Mouse (Mus musculus): ENCODE data around the gene Zap70. TPM values are rescaled to one million over a fixed set of nuclear protein-coding genes. Genes with fewer than 3 reads are reported as not detected.

Gene Zap70
- total and polyA plus RNA-seq, 3 experiments: 0.23 to 0.25 TPM; not detected in 1

GRCm38 (mm10) chr1:36813415-36813814 is 51.8 kb downstream of the Zap70 start:
- Histone ChIP-seq H3K27me3 (replicated peaks) (no peaks in the 10 kb centered on the region), H3K27ac (ENCODE audit: insufficient read depth, low read depth) (no peak overlapping the region), H3K9ac (ENCODE audit: insufficient read depth, low read depth) (no peak overlapping the region), H3K9me3 (replicated peaks; ENCODE audit: low read length) (no peaks in the 10 kb centered on the region), H3K79me2 (replicated peaks; ENCODE audit: control insufficient read depth, extremely low read depth, insufficient read depth, poor library complexity, severe bottlenecking) (no peaks in the 10 kb centered on the region), H3K36me3 (replicated peaks in 1 of 2; ENCODE audit: control insufficient read depth in 1 of 2, insufficient read depth in 1 of 2, low read length in 1 of 2) (peaks cover 53 to 91% of the 10 kb centered on the region in 2 experiments), H3K4me3 (replicated peaks in 1 of 3; ENCODE audit: low read depth in 2 of 3, low read length in 2 of 3, poor library complexity in 1 of 3) (no peak overlapping the region), H3K4me2 (ENCODE audit: insufficient read depth, low read depth, poor library complexity, severe bottlenecking) (no peak overlapping the region), H3K4me1 (ENCODE audit: control insufficient read depth in 1 of 2, insufficient read depth in 2 of 2) (no peaks in the 10 kb centered on the region)
- dilution Hi-C loops (cut with MboI; ENCODE audit: extremely low pct_ligation_motif_present, extremely low pct_unique_long_range_greater_than_20kb, low sequenced_read_pairs): no loop called here
- TF ChIP-seq EP300 (IDR thresholded peaks at IDR 0.05; ENCODE audit: low read length) (no peak), IRF4 (IDR thresholded peaks at IDR 0.05; ENCODE audit: low read depth, low read length) (no peak), UBTF (IDR thresholded peaks at IDR 0.05; ENCODE audit: low read depth, low read length) (no peak), JUND (conservative IDR thresholded peaks at IDR 0.05; ENCODE audit: low read depth, low read length) (no peak), ZMIZ1 (IDR thresholded peaks at IDR 0.05; ENCODE audit: low read depth, low read length) (no peak), E2F4 (IDR thresholded peaks at IDR 0.05; ENCODE audit: insufficient replicate concordance, low read depth, low read length) (no peak), SIN3A (IDR thresholded peaks at IDR 0.05; ENCODE audit: low read length) (no peak), ZNF384 (IDR thresholded peaks at IDR 0.05; ENCODE audit: low read depth, low read length) (no peak), NRF1 (IDR thresholded peaks at IDR 0.05; ENCODE audit: low read depth, low read length) (no peak), RCOR1 (conservative IDR thresholded peaks at IDR 0.05; ENCODE audit: low read depth, low read length) (no peak), KAT2A (IDR thresholded peaks at IDR 0.05; ENCODE audit: insufficient replicate concordance, low read length) (no peak), MXI1 (IDR thresholded peaks at IDR 0.05; ENCODE audit: low read depth, low read length) (no peak), MEF2A (IDR thresholded peaks at IDR 0.05; ENCODE audit: borderline replicate concordance, low read depth, low read length) (no peak), ELF1 (IDR thresholded peaks at IDR 0.05; ENCODE audit: low read depth, low read length) (no peak), POLR2A (IDR thresholded peaks at IDR 0.05; ENCODE audit: low read depth, low read length) (no peak), HCFC1 (IDR thresholded peaks at IDR 0.05; ENCODE audit: low read depth, low read length) (no peak), MAFK (IDR thresholded peaks at IDR 0.05; ENCODE audit: insufficient replicate concordance, low read length) (no peak), TBP (conservative IDR thresholded peaks at IDR 0.05; ENCODE audit: low read depth, low read length) (no peak), MAX (IDR thresholded peaks at IDR 0.05; ENCODE audit: low read length) (no peak), CTCF (conservative IDR thresholded peaks at IDR 0.05 in 1 of 2, IDR thresholded peaks at IDR 0.05 in 1 of 2; ENCODE audit: low read depth in 2 of 2, low read length in 2 of 2) (no peak)
- no peak for DNase-seq (ENCODE audit: extremely low read depth)
- in situ Hi-C loops (cut with MboI; ENCODE audit: low pct_ligation_motif_present, low pct_unique_long_range_greater_than_20kb, low sequenced_read_pairs): no loop called here

DNA sequence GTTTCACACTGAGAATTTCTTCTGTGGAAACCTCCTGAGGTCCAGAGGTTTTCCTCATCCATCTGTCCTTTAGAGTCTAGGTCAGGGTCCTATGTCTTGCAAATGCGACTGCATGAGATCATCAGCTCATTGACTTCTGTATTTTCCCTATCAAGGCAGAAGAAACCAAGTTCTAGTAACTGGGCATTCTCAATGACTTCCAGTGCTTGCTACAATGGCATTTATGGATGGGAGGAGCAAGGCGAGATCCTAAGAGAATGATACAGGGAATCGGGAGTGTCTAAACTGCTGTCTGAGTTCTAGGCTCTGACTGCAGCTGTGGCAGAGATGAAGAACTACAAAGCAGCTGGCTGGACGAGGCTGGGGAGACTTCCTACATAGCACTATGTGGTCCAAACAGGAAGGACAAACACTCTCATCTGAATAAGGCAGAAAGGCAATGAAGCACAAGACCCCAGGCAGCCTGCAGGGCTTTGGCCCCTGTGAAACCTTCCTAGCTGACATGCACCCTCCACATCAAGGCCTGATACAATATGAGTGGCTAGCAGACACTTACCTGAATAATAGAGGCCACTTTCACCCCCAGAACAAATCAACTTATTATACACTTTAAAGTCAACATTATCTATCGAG is 52.8 kb downstream of the Zap70 start:
- no peak for TF ChIP-seq MYC (IDR thresholded peaks at IDR 0.05; ENCODE audit: low read depth, low read length)
- no peak for TF ChIP-seq BHLHE40 (IDR thresholded peaks at IDR 0.05; ENCODE audit: low read depth, low read length)
- no peak for TF ChIP-seq PAX5 (IDR thresholded peaks at IDR 0.05; ENCODE audit: low read length)
- TF ChIP-seq GABPA (IDR thresholded peaks at IDR 0.05; ENCODE audit: insufficient replicate concordance, low read depth, low read length): no peak
- TF ChIP-seq KAT2A (IDR thresholded peaks at IDR 0.05; ENCODE audit: insufficient replicate concordance, low read length): no peak
- TF ChIP-seq SMC3 (IDR thresholded peaks at IDR 0.05; ENCODE audit: low read depth, low read length): no peak
- TF ChIP-seq MAZ (IDR thresholded peaks at IDR 0.05; ENCODE audit: low read depth, low read length): no peak
- no peak overlapping the region for H3K4me3 ChIP-seq (replicated peaks in 1 of 3; ENCODE audit: low read depth in 2 of 3, low read length in 2 of 3, poor library complexity in 1 of 3)
- no peaks in the 10 kb centered on the region for H3K4me1 ChIP-seq (ENCODE audit: control insufficient read depth in 1 of 2, insufficient read depth in 2 of 2)
- in situ Hi-C loops (cut with MboI; ENCODE audit: low pct_ligation_motif_present, low pct_unique_long_range_greater_than_20kb, low sequenced_read_pairs): no loop called here
- dilution Hi-C loops (cut with MboI; ENCODE audit: extremely low pct_ligation_motif_present, extremely low pct_unique_long_range_greater_than_20kb, low sequenced_read_pairs): no loop called here
- H3K27ac ChIP-seq (ENCODE audit: insufficient read depth, low read depth): no peak overlapping the region
- H3K79me2 ChIP-seq (replicated peaks; ENCODE audit: control insufficient read depth, extremely low read depth, insufficient read depth, poor library complexity, severe bottlenecking): no peaks in the 10 kb centered on the region
- peaks cover 52 to 93% of the 10 kb centered on the region in 2 experiments for H3K36me3 ChIP-seq (replicated peaks in 1 of 2; ENCODE audit: control insufficient read depth in 1 of 2, insufficient read depth in 1 of 2, low read length in 1 of 2)
- no peak overlapping the region for H3K9ac ChIP-seq (ENCODE audit: insufficient read depth, low read depth)
- no peaks in the 10 kb centered on the region for H3K9me3 ChIP-seq (replicated peaks; ENCODE audit: low read length)
- no peak overlapping the region for H3K4me2 ChIP-seq (ENCODE audit: insufficient read depth, low read depth, poor library complexity, severe bottlenecking)
- no peak for DNase-seq (ENCODE audit: extremely low read depth)
- no peaks in the 10 kb centered on the region for H3K27me3 ChIP-seq (replicated peaks)
